Mouse (Mus musculus) mouse trophoblast stem cell (cell line): Measurements from ENCODE around the gene Rrp7a.
"Not testable (repeated sequence)": the region's sequence is repeated elsewhere in the genome, so short reads cannot be mapped to it uniquely, and the experiment has no call there.

Experiments used
- in situ Hi-C, 2 experiments: fragments of 300-500 bp; cut with MseI, MboI; formaldehyde crosslinking; loops; 2 replicates in 1 of 2; 3 replicates in 1 of 2; pipeline ENCODE4 v1.15.1; 2025

The Rrp7a gene

GRCm38 (mm10) chr15:83157667-83158064, 35.1 kb upstream of the Rrp7a start:
- in situ Hi-C loops: loop anchor here in 1 of 2 experiments (5.0 kb wide), 1 partner anchor 50 kb away; no protein-coding TSS in a partner anchor

GRCm38 (mm10) chr15:83156929-83157666, 34.5 kb upstream of the Rrp7a start:
- in situ Hi-C loops: loop anchor here in 1 of 2 experiments (5.0 kb wide), 1 partner anchor 50 kb away; no protein-coding TSS in a partner anchor

- in situ Hi-C loops: loop anchor here in 1 of 2 experiments (5.0 kb wide), 1 partner anchor 51 kb away; no protein-coding TSS in a partner anchor
Measured at GRCm38 (mm10) chr15:83155672-83156419, 33.2 kb upstream of the Rrp7a start.

- in situ Hi-C loops: no loop called here
Measured at GRCm38 (mm10) chr15:83154309-83154708, 31.7 kb upstream of the Rrp7a start.

GRCm38 (mm10) chr15:83150694-83151093, 28.1 kb upstream of the Rrp7a start:
- in situ Hi-C loops: no loop called here

GRCm38 (mm10) chr15:83150073-83150442, 27.5 kb upstream of the Rrp7a start:
- in situ Hi-C loops: no loop called here

GRCm38 (mm10) chr15:83149196-83150072, 26.8 kb upstream of the Rrp7a start, which contains the start of gene Poldip3:
TSS of gene Poldip3 (minus strand) at chr15:83149384.
- in situ Hi-C loops: no loop called here

- in situ Hi-C loops: no loop called here
Measured at GRCm38 (mm10) chr15:83148801-83149195, 26.2 kb upstream of the Rrp7a start.

- in situ Hi-C loops: no loop called here
Measured at GRCm38 (mm10) chr15:83148395-83148794, 25.8 kb upstream of the Rrp7a start.

GRCm38 (mm10) chr15:83145541-83145940, 22.9 kb upstream of the Rrp7a start:
- in situ Hi-C loops: no loop called here

GRCm38 (mm10) chr15:83142861-83143260, 20.3 kb upstream of the Rrp7a start:
- in situ Hi-C loops: no loop called here

GRCm38 (mm10) chr15:83135654-83136053, 13.1 kb upstream of the Rrp7a start:
- in situ Hi-C loops: no loop called here

GRCm38 (mm10) chr15:83134671-83135070, 12.1 kb upstream of the Rrp7a start:
- in situ Hi-C loops: no loop called here

- in situ Hi-C loops: no loop called here
Measured at GRCm38 (mm10) chr15:83129530-83130231, 7.1 kb upstream of the Rrp7a start.

- in situ Hi-C loops: not testable (repeated sequence)
Measured at GRCm38 (mm10) chr15:83127037-83127436, 4.4 kb upstream of the Rrp7a start.

- in situ Hi-C loops: no loop called here
Measured at GRCm38 (mm10) chr15:83126582-83126981, 4.0 kb upstream of the Rrp7a start.

GRCm38 (mm10) chr15:83124625-83125024, 2.0 kb upstream of the Rrp7a start:
- in situ Hi-C loops: no loop called here

- in situ Hi-C loops: no loop called here
Measured at GRCm38 (mm10) chr15:83121709-83122565, 664 bp downstream of the Rrp7a start.

- in situ Hi-C loops: no loop called here
Measured at GRCm38 (mm10) chr15:83118360-83118759, 4.2 kb downstream of the Rrp7a start.

- in situ Hi-C loops: no loop called here
Measured at GRCm38 (mm10) chr15:83115071-83115470, 7.5 kb downstream of the Rrp7a start.
